Mouse (Mus musculus): ENCODE data around the gene Gxylt2.
A peak's percentile ranks its signal among the peaks of the same experiment; 100 is the strongest.

Gxylt2 gene

DNA sequence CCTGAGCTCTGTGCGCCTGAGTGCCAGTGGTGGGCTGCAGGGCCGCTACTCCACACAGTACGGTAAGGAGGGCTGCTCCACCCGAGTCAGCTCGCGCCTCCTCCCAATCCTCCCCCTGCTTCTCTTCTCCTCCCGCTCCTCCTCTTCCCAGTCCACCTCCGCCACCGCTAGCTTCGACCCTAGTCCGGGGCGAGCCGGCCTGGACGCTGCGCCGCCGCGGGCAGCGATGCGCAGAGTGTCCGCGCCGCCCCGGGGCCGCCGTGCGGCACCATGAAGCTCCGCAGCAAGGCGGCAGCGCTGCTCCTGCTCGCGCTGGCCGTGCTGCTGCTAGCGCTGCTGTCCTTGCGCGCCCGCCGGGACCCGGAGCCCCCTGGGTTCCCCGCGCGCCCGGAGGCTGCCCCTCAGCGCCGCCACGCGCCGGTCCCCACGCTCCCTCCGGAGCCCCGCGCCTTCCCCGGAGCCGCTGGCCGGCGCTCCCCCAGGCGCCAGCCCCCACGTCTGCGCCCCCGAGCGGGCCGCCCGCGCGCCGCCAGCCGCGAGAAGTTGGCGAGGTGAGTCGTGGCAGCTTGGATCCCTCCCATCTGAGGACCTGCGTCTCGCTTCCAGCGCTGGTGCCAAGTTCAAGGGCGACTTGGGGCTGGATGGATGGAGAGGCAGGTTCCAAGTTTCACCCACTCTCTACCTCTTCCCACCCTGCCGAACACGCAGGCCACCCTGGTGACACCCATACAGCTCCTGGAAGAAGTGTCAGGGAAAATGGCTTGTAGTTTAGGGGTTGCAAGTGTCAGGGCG, at the start of gene Gxylt2:
Gxylt2 (plus strand) TSS at position 161 of the 792 bp plus-strand sequence.
- no peak for DNase-seq (ENCODE audit: low read depth)

DNA sequence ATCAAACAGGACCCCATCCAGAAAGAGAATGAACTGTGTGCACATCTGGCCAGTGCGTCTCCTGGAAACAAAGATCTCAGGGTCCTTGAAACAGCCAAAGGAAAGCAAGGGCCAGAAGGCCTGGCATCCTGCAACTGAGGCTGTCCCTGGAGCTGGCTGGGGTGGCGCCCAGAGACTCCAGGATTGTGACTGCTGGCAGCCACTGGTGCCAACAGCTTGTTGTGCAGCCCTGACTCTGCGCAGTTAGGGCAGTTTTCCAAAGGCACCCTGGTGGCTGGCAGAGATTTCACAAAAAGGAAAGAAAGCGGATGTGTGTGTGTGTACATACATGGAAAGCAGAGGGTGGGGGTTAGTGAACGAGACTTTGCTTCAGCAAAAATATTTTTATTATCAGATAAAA, 44.1 kb upstream of the Gxylt2 start:
- DNase-seq (ENCODE audit: low read depth) = no peak

- DNase-seq (ENCODE audit: low read depth) = no peak
Measured at GRCm38 (mm10) chr6:100662224-100662623, 42.3 kb upstream of the Gxylt2 start.

DNA sequence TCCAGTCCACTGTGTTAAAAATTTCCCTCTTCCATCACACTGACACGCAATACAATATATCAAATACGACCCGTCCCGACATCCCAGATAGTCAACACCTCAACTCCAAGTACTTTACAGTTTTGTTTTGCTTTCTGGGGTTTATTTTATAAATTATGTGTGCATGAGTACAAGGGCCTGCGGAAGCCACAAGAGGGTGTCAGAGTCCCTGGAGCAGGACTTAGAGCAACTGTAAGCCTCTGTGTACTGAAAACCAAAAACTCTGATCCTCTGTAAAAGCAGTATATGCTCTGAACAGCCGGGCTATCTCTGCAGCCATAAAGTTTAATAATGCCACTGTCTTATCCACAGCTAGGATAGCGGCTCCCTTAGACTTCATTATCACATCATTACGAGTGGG, 36.9 kb upstream of the Gxylt2 start:
- no peak for DNase-seq (ENCODE audit: low read depth)

DNA sequence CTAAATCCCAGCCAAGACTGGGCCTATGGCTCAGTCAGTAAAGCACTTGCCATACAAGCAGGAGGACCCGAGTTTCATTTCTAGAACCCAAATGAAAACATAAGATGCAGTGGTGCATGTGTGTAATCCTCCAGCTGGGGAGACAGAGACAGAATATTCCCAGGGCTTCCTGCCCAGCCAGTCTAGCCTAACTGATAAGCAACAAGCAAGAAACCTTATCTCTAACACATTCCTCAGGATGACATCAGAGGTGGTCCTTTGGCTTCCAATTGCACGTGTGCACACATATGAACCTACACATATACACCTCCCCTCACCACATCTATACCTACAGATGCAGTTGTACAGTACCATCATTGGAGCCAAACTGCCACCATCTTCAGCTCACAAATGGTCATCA, 35.7 kb upstream of the Gxylt2 start:
- DNase-seq (ENCODE audit: low read depth) = no peak

DNA sequence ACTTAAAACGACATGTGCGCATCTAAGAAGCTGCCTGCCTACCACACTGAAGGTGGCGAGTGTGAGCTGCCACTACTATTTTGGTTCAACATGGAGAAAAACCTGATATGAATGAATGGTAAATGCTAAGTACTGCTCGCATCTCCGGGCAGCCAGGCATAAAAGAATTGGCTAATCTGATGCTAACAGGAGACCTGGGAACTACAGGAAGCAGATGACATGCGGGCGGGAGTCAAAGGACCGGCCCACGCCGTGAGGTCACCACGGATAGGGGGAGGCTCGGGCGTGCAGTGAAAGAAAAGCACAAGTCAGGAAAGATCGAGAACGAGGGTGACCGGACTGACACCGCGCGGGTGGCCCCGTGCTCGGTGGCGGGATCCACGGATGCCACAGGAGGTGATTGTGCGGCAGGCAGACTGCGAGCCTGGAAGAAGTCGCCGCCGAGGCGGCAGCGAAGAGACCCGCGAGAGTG, 34.1 kb upstream of the Gxylt2 start:
- DNase-seq (ENCODE audit: low read depth) = peak; percentile 61

DNA sequence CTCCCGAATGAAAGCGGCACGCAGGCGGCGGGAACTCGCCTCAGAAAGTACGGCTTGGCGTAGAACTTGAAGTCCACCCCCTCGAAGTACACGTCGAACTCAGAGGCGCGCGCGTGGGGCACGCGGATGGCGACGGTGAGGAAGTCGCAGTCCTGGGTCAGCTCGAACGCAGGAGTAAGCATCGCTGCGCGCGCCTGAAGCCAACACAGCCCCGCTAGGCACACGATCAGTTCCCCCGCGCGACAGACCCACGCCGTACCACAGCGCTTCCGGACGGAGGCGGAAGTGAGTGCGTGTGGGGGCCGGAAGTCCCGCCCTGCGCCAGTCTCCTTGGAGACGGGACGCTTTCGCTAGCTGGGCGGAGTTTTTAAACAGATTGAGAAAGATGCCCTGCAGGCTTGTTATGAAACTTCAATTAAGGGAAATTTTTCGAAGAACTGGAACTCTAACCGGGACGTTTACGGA, 33.6 kb upstream of the Gxylt2 start, which contains the start of gene Shq1:
Shq1 (minus strand) TSS at position 278 of the 465 bp plus-strand sequence.
- DNase-seq (ENCODE audit: low read depth) = peak; percentile 95

GRCm38 (mm10) chr6:100671401-100671800, 33.1 kb upstream of the Gxylt2 start:
- DNase-seq (ENCODE audit: low read depth) = no peak

- DNase-seq (ENCODE audit: low read depth) = peak; percentile 69
Measured at GRCm38 (mm10) chr6:100674974-100675373, 29.6 kb upstream of the Gxylt2 start.

- DNase-seq (ENCODE audit: low read depth) = no peak
Measured at GRCm38 (mm10) chr6:100676461-100676860, 28.1 kb upstream of the Gxylt2 start.

DNA sequence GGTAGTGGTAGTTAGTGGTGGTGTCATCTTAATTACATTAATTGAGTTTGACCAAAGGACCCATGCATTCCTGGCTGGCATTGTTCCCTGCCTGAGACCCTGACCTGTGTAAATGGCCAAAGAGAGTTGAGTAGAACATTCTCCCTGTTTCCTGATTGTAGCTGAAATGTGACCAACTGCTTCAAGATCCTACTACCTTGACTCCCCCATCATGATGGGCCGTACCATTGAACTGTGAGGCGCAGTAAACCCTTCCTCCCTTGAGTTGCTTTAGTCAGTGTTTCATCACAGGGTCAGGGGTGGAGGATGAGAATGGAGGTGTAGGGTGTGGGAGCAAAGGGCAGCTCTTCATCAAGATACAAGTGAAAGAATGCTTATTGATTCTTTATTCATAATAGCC, 25.9 kb upstream of the Gxylt2 start:
- DNase-seq (ENCODE audit: low read depth) = no peak

DNA sequence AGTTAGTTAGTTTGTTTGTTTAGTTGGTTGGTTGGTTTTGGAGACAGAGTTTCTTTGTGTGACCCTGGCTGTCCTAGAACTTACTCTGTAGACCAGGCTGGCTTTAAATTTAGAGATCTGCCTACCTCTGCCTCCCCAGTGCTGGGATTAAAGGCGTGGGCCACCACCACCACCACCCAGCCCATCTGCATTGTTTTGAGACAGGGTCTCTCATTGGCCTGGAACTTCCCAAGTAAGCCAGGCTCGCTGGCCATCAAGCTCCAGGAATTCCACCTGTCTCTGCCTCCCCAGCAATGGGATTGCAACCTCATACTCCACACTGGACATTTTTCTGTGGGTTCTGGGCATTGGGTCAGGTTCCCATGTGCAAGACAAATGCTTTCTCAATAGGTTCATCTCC, 18.2 kb upstream of the Gxylt2 start:
- no peak for DNase-seq (ENCODE audit: low read depth)

- DNase-seq (ENCODE audit: low read depth) = no peak
Measured at GRCm38 (mm10) chr6:100699986-100700385, 4.5 kb upstream of the Gxylt2 start.

- DNase-seq (ENCODE audit: low read depth) = no peak
Measured at GRCm38 (mm10) chr6:100700774-100701173, 3.8 kb upstream of the Gxylt2 start.

DNA sequence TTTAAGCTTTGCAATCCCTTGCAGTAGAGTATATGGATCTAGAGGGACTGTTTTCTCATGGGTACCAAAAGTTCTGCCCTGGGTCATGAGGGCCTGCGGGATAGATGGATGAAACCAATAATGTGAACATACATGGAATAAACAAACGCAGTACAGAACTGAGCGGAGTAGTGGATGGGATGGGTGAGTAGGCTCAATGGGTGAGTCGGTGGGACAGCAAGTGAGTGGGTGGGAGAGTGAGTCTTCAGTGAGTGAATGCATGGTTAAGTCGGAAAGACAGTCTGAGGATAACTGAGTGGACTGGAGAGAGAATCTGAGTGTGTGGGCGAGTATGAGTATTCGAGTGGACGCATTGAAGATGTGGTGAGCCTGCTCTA, 349 bp upstream of the Gxylt2 start:
- DNase-seq (ENCODE audit: low read depth) = no peak

GRCm38 (mm10) chr6:100705366-100705811, 855 bp downstream of the Gxylt2 start:
- no peak for DNase-seq (ENCODE audit: low read depth)

GRCm38 (mm10) chr6:100706861-100707260, 2.3 kb downstream of the Gxylt2 start:
- no peak for DNase-seq (ENCODE audit: low read depth)

DNA sequence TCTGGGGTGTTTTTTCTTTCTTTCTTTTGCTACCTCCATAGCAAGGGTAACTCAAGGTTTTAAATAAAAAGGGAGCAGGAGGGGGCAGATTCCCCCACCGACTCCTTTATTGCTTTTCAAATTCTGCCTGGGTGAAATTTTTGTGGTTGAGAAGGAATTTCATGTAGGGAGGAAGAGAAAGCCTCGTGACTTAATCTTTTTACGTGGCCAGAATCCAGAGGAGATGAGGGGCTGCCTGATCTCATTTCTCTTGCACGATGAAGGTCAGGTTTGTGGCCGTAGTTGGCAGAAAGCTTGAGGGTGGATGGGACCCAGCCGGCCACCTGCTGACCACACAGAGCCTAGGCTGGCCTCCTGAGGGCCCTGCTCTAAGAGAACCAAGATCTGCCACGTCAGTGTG, 3.0 kb downstream of the Gxylt2 start:
- no peak for DNase-seq (ENCODE audit: low read depth)

GRCm38 (mm10) chr6:100708248-100708647, 3.7 kb downstream of the Gxylt2 start:
- no peak for DNase-seq (ENCODE audit: low read depth)

GRCm38 (mm10) chr6:100708996-100709395, 4.5 kb downstream of the Gxylt2 start:
- no peak for DNase-seq (ENCODE audit: low read depth)

- peak; percentile 7 for DNase-seq (ENCODE audit: low read depth)
Measured at GRCm38 (mm10) chr6:100709483-100709882, 4.9 kb downstream of the Gxylt2 start.

DNA sequence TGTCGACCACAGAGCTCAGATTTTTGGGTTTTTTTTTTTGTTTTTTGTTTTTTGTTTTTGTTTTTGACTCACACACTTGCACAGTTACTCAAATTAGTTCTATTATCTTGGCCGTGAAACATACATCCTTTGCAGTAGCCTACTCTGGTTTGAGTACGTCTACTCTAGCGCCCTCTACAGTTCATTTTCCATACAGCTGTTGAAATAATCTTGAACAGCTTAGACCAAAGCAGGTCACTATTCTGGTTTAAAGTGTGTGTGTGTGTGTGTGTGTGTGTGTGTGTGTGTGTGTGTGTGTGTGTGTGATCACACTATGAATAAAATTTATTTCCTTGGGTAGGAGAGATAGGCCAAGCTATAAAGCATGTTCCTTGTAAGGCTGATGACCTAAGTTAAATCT, 5.6 kb downstream of the Gxylt2 start:
- peak; percentile 29 for DNase-seq (ENCODE audit: low read depth)

DNA sequence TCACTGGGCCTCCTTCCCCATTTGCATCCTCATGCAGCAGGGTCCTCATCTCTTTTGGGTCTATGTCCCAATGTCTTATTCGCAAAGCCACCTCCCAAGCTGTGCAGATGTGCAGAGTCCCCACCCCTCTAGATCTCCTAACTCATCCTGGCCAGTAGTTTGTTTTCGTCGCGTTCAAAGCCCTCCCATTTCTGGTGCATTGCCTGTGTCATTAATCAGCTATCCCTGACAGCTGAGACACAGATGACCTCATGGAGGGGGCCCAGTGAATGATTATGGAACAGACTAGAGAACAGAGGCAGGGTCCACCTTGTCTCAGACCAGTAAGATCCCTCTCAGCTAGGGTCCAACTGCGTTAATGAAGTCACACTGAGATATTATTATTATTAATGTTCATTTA, 6.3 kb downstream of the Gxylt2 start:
- no peak for DNase-seq (ENCODE audit: low read depth)

Data from naive thymus-derived CD4-positive, alpha-beta T cell, adult 2 months (primary cell).